Mouse (Mus musculus) cerebellum, adult 11 months (tissue): ENCODE measurements around the gene Sipa1l3.

Experiments
- DNase-seq: peaks from one replicate; pipeline ENCODE4 v3.0.0; 2022

The Sipa1l3 gene

GRCm38 (mm10) chr7:29277510-29277909 is 240.9 kb downstream of the Sipa1l3 start:
- no peak for DNase-seq

GRCm38 (mm10) chr7:29276715-29277114 is 241.7 kb downstream of the Sipa1l3 start:
- no peak for DNase-seq

GRCm38 (mm10) chr7:29271687-29272465 is 246.6 kb downstream of the Sipa1l3 start:
- DNase-seq = no peak

- no peak for DNase-seq
These were observed 248.0 kb downstream of the Sipa1l3 start for GRCm38 (mm10) chr7:29270445-29270844.
